Mouse (Mus musculus) small intestine, adult 2 months (tissue): ENCODE measurements around the gene Insr.

Source experiments
- CTCF ChIP-seq: fragments of 200-500 bp; IDR thresholded peaks from 2 replicates; pipeline ENCODE4 v1.5.1; 2012; ENCODE audit warnings: low read depth, mild to moderate bottlenecking, control low read depth, inconsistent platforms, low read length, moderate library complexity, mixed read lengths; ENCODE audit not compliant: insufficient replicate concordance, insufficient read length; ENCODE audit errors: extremely low read depth
- POLR2A ChIP-seq: fragments of 200-500 bp; IDR thresholded peaks from 2 replicates; pipeline ENCODE4 v1.6.1; 2012; ENCODE audit warnings: low read depth, mild to moderate bottlenecking, control low read depth, inconsistent platforms, low read length, moderate library complexity

DNA sequence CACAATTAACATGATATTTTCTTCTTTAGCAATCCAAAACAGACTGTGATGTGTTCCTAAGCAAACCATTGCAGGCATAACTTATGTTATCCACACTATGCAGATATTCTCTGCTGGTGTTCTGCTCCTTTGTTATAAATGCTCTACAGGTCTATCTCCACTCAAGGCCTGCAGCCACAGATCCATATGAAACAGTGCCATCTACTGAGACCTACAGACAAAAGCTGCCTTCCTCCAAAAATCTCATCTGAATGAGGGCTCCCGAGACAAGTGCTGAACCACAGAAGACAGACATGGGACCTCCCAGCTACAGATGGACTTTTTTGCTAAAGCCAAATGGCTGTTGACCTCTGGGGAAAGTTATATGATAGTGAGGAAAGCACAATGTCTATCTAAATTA lies 132.9 kb downstream of the Insr start:
- TF ChIP-seq POLR2A = no peak
- TF ChIP-seq CTCF = no peak
